Mouse (Mus musculus): ENCODE results near the gene Apol10b.

- TF ChIP-seq HCFC1 (IDR thresholded peaks at IDR 0.05; ENCODE audit: borderline replicate concordance, insufficient read depth, low read length) (no peak), CHD2 (IDR thresholded peaks at IDR 0.05; ENCODE audit: low read depth, low read length) (no peak)
Observed at GRCm38 (mm10) chr15:77581681-77582080, 14.2 kb downstream of the Apol10b start.
